ENCODE assay signal across 10 mouse cellular contexts in genomic region chr2:35728633-35729032, GRCm38 (mm10).
DNase-seq lines count a peak whose midpoint lies in the region; ATAC-seq lines count a peak whose summit lies in the region.
"Had no signal": no experiment of that assay in that cellular context is flagged by ENCODE, and none has a peak within 500 bp of the region (broad histone marks: within the 10 kb centered on the region; RNA-seq: fewer than 3 reads in every experiment).

No protein-coding gene starts in this region.

- peak overlapping the region; percentile 12; the same call in 1 of the 2 replicates for H3K9ac ChIP-seq in heart, embryonic 11.5 days (ENCODE audit: low read depth, low read length)
- no peak overlapping the region for H3K9ac ChIP-seq in limb, embryonic 12.5 days (replicated peaks)

- ATAC-seq in heart, embryonic 11.5 days (replicated peaks; ENCODE audit: insufficient number of reproducible peaks, low FRiP score, low TSS enrichment): no peak
- ATAC-seq in limb, embryonic 12.5 days (ENCODE audit: insufficient number of reproducible peaks, insufficient read depth, low FRiP score, low TSS enrichment, low read depth): no peak
- no peak for ATAC-seq in megakaryocyte-erythroid progenitor cell, adult 5-6 weeks (replicated peaks; ENCODE audit: low FRiP score, low TSS enrichment, poor library complexity, severe bottlenecking)

- H3K27me3 ChIP-seq in heart, embryonic 11.5 days (ENCODE audit: control insufficient read depth, insufficient read depth, low read length): no peaks in the 10 kb centered on the region
- H3K27me3 ChIP-seq in limb, embryonic 12.5 days: no peaks in the 10 kb centered on the region

- H3K4me2 ChIP-seq in heart, embryonic 11.5 days: no peak overlapping the region
- no peak overlapping the region for H3K4me2 ChIP-seq in limb, embryonic 12.5 days

- no peak for DNase-seq in heart, postnatal 10 days
- peak; percentile 65 for DNase-seq in right cerebral cortex, adult 18-20 months
- DNase-seq in right cerebral cortex, postnatal 10 days (ENCODE audit: low spot score in 2 of 2): no peak
- no peak for DNase-seq in gastrocnemius, adult 8-10 months (ENCODE audit: low spot score in 2 of 2)
- no peak for DNase-seq in ovary, adult 18-20 months (ENCODE audit: low spot score)

- peaks cover 23% of the 10 kb centered on the region for H3K36me3 ChIP-seq in heart, embryonic 11.5 days (ENCODE audit: control insufficient read depth, insufficient read depth, low read length)
- peaks cover 85% of the 10 kb centered on the region for H3K36me3 ChIP-seq in limb, embryonic 12.5 days
- H3K36me3 ChIP-seq: G1E had no signal

- H3K4me3 ChIP-seq in heart, embryonic 11.5 days (ENCODE audit: low read depth, low read length): no peak overlapping the region
- no peak overlapping the region for H3K4me3 ChIP-seq in limb, embryonic 12.5 days (replicated peaks)
- H3K4me3 ChIP-seq: myocyte had no signal

- intact Hi-C loops in heart, postnatal 10 days (cut with DNase I): loop anchor here (5.0 kb wide), 1 partner anchor 179 kb away; no protein-coding TSS in a partner anchor

- peak overlapping the region; percentile 74 for H3K27ac ChIP-seq in heart, embryonic 11.5 days (ENCODE audit: low read depth, low read length)
- H3K27ac ChIP-seq in limb, embryonic 12.5 days: peak overlapping the region; percentile 84

- WGBS in heart, embryonic 11.5 days (ENCODE audit: insufficient replicate concordance): 30% methylated on average over 5 of the region's 5 CpGs
- WGBS in limb, embryonic 12.5 days: 49% methylated on average over 5 of the region's 5 CpGs

- no peaks in the 10 kb centered on the region for H3K9me3 ChIP-seq in heart, embryonic 11.5 days (replicated peaks; ENCODE audit: control insufficient read depth, low read length)
- no peaks in the 10 kb centered on the region for H3K9me3 ChIP-seq in limb, embryonic 12.5 days
- H3K9me3 ChIP-seq: G1E had no signal

- H3K4me1 ChIP-seq in heart, embryonic 11.5 days (ENCODE audit: control insufficient read depth, insufficient read depth, low read length): peaks cover 16% of the 10 kb centered on the region
- peaks cover 21% of the 10 kb centered on the region for H3K4me1 ChIP-seq in limb, embryonic 12.5 days (replicated peaks)
